Mouse (Mus musculus): Measurements from ENCODE around the gene Gatad2b. TPM values are rescaled to one million over a fixed set of nuclear protein-coding genes. Genes with fewer than 3 reads are reported as not detected.
"Not testable (repeated sequence)": the region's sequence is repeated elsewhere in the genome, so short reads cannot be mapped to it uniquely, and the experiment has no call there.

Gene Gatad2b
- 15.3 and 17.9 TPM in 2 replicates for polyA plus RNA-seq (2016; fragmentation: Nextera tagmentation; extraction: Ambion mirVana)

DNA sequence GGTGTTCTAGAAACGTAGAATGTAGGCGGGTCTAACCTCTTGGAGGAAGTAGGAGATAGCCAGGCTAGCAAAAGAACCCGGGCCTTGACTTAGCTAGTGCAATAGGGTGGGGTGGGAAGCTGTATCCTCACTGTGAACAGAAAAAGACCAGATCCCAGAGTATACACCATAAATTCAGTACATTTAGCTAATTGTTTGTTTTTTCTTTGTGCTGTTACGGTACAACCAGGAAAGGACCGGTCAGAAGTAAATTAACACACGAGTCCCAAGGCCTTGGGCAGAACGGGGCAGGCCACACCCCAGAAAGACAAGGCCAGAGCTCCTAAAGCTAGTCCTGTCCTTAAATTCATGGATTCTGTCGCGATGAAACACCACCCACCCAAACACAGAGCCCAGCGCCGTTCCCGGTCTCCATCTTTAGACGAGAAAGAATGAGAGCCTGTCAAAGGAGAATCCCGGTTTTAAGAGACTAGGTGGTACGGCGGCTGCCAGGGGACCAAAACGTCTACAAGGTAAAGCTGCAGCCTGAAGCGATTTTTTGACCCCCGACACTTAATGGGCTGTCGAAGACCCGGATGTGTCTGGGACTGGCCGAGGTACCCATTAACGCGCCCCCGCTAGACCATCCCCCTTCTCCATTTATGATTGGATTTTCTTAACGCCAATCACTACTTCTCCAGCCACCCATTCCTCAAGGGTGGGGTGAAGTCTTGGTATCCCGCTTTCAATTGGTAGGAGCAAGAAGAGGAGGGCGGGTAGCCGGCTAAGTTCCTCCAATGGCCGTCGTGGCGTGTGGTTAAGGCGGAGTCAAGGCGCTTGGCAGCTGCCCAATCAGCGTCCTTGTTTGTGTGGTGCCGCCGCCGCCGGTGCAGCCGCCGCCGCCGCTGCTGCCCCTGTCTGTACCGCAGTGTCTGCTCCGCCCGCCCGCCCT, at the start of gene Gatad2b:
TSS of gene Gatad2b (plus strand) at position 834 of the 931 bp plus-strand sequence.
- Histone ChIP-seq H3K27ac (peak within 1 kb of the TSS; percentile 99), H3K36me3 (peaks cover 21% of the 10 kb centered on the region), H3K27me3 (ENCODE audit: insufficient read depth, poor library complexity, severe bottlenecking) (no peaks in the 10 kb centered on the region), H3K4me3 (peak within 1 kb of the TSS; percentile 92), H3K9me3 (no peaks in the 10 kb centered on the region), H3K4me1 (replicated peaks) (peaks cover 17% of the 10 kb centered on the region)
- DNase-seq (ENCODE audit: low spot score), result peak; percentile 99
- under 1% methylated on average over 47 of the region's 47 CpGs for WGBS

DNA sequence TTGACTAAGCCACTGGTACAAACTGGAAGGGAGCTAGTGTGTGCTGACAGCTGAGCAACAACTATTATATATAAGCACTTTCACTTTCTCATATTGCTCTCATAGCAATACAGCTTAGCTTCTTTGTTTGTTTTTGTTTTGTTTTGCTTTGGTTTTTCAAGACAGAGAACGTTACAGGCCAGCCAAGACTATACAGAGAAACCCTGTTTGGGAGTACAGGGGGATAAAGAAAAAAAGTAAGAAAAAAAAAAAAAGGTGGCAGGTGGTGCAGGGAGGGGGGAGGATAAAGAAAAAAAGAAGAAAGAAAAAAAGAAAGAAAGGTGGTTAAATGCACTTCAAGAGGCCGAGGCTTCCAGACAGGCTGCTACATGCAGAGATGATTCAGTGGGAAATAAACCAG, 47.6 kb upstream of the Gatad2b start:
- H3K27ac ChIP-seq, result no peak overlapping the region
- 81% methylated on average over 2 of the region's 2 CpGs for WGBS
- H3K4me3 ChIP-seq, result no peak overlapping the region
- H3K27me3 ChIP-seq (ENCODE audit: insufficient read depth, poor library complexity, severe bottlenecking), result peaks cover 8% of the 10 kb centered on the region; the same call in 1 of the 2 replicates
- H3K36me3 ChIP-seq, result peaks cover 13% of the 10 kb centered on the region
- no peak for DNase-seq (ENCODE audit: low spot score)
- peaks cover 41% of the 10 kb centered on the region for H3K4me1 ChIP-seq (replicated peaks)
- H3K9me3 ChIP-seq, result no peaks in the 10 kb centered on the region

DNA sequence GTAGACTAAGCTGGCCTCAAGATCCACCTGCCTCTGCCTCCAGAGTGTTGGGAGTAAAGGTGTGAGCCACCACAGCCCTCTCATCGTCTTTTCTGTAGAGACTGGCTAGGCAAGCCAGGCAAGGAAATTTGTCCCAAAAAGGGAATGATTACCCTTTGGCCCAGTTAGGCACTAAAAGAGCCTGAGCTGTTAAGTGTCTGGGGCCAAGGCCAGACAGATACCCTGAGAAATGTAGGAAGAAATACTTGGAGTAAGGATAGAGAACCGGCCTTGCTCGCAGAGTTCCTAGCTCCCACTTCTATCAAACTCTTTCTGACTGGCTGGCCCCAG, 45.4 kb upstream of the Gatad2b start:
- Histone ChIP-seq H3K4me1 (replicated peaks) (peaks cover 34% of the 10 kb centered on the region), H3K27ac (peak overlapping the region; percentile 93), H3K9me3 (no peaks in the 10 kb centered on the region), H3K27me3 (ENCODE audit: insufficient read depth, poor library complexity, severe bottlenecking) (no peaks in the 10 kb centered on the region), H3K4me3 (peak overlapping the region; percentile 70), H3K36me3 (peaks cover 28% of the 10 kb centered on the region)
- WGBS, result under 1% methylated on average over 3 of the region's 3 CpGs
- no peak for DNase-seq (ENCODE audit: low spot score)

DNA sequence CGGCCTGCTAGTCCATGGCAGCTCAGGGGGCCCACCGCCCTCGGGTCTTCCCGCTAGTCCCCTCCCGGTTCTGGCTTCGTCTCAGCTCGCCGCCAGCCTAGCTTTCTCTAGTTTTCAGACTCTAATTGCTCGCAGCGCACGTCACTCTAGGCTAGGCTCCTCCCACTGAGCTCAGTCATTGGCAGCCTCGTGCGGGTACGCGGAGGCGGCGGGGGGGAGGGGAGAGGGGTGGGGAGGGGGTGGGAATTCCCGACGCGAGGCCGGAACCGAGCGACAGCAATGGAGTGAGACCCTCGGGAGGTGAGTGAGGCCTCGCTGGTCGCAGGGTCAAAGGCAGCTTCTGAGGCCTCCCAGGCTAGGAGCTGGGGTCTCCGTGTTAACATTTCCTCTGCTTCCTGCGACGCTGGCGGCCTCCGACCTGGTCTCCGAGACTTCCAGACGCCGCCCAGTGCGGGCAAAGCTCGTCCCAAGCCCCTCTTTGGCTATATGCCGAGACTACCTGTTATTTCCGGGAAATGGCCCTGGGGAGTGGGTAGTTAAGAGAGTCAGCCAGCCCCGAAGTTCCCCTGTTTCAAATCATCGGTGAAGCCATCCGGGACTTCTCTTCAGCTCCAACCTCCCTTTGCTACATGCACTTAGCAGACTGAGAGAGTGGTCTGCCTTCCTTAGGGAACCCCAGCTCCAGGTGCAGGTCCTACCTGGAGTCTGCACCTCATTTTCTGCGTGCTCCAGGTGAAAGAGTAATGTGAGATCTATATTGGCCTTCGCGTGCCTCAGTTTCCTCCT, 44.8 kb upstream of the Gatad2b start, which contains the start of gene Slc39a1:
TSS of gene Slc39a1 (plus strand) at position 213 of the 786 bp plus-strand sequence.
- peak within 1 kb of the TSS; percentile 93 for H3K27ac ChIP-seq
- no peaks in the 10 kb centered on the region for H3K9me3 ChIP-seq
- WGBS, result under 1% methylated on average over 44 of the region's 44 CpGs
- H3K27me3 ChIP-seq (ENCODE audit: insufficient read depth, poor library complexity, severe bottlenecking), result no peaks in the 10 kb centered on the region
- peak within 1 kb of the TSS; percentile 70 for H3K4me3 ChIP-seq
- H3K4me1 ChIP-seq (replicated peaks), result peaks cover 29% of the 10 kb centered on the region
- peaks cover 28% of the 10 kb centered on the region for H3K36me3 ChIP-seq
- DNase-seq (ENCODE audit: low spot score), result peak; percentile 97

DNA sequence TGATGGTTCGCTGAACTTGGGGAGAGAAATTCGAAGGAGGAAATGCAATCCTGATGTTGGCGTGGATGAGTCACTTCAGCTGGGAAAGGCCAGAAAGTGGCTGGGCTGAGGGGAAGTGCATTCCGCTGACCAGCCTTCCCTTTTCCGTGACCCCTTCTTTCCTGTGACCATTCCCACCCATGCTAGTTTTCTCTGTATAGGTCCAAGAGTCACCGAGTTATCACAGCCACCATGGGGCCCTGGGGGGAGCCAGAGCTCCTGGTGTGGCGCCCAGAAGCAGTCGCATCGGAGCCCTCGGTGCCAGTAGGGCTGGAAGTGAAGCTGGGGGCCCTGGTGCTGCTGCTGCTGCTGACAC, 44.3 kb upstream of the Gatad2b start:
- H3K27me3 ChIP-seq (ENCODE audit: insufficient read depth, poor library complexity, severe bottlenecking), result no peaks in the 10 kb centered on the region
- H3K27ac ChIP-seq, result peak overlapping the region; percentile 93
- H3K4me3 ChIP-seq, result peak overlapping the region; percentile 70
- DNase-seq (ENCODE audit: low spot score), result no peak
- peaks cover 28% of the 10 kb centered on the region for H3K36me3 ChIP-seq
- peaks cover 27% of the 10 kb centered on the region for H3K4me1 ChIP-seq (replicated peaks)
- H3K9me3 ChIP-seq, result no peaks in the 10 kb centered on the region
- 9% methylated on average over 10 of the region's 10 CpGs for WGBS

DNA sequence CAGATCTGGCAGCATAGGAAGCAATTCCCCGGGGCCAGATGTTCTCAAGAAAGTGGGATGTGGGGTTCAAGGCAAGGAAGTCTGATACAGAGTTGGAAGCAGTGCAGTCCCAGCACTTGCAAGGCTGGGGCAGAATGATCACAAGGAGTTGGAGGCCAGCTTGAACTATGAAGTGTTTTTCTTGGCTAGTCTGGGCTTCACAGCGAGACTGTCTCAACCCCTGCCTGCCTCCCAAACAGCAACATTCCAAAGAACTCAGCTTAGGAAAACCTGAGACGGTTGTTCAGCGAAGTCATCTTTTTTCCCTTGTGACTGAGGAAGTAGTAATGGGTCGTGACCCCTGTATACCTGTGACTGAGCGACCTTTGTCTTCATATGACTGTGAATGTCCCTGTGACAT, 42.2 kb upstream of the Gatad2b start:
- Histone ChIP-seq H3K4me1 (replicated peaks) (peaks cover 37% of the 10 kb centered on the region), H3K36me3 (peaks cover 28% of the 10 kb centered on the region), H3K27ac (no peak overlapping the region), H3K27me3 (ENCODE audit: insufficient read depth, poor library complexity, severe bottlenecking) (no peaks in the 10 kb centered on the region), H3K9me3 (no peaks in the 10 kb centered on the region), H3K4me3 (no peak overlapping the region)
- DNase-seq (ENCODE audit: low spot score), result no peak
- WGBS, result 89% methylated on average over 6 of the region's 6 CpGs

DNA sequence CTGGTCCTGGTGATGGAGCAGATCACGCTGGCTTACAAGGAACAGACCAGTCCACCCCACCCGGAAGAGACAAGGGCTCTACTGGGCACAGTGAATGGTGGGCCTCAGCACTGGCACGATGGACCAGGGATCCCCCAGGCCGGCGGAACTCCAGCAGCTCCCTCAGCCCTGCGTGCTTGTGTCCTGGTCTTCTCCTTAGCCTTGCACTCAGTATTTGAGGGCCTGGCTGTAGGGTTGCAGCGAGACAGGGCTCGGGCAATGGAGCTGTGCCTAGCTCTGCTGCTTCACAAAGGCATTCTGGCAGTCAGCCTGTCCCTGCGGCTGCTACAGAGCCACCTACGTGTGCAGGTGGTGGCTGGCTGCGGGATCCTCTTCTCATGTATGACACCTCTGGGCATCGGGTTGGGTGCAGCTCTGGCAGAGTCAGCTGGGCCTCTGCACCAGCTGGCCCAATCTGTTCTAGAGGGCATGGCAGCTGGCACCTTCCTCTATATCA, 41.2 kb upstream of the Gatad2b start:
- 88% methylated on average over 11 of the region's 12 CpGs for WGBS
- H3K4me1 ChIP-seq (replicated peaks), result peaks cover 46% of the 10 kb centered on the region
- H3K36me3 ChIP-seq, result peaks cover 29% of the 10 kb centered on the region
- not testable (repeated sequence) for DNase-seq (ENCODE audit: low spot score); H3K27me3 ChIP-seq (ENCODE audit: insufficient read depth, poor library complexity, severe bottlenecking); H3K4me3 ChIP-seq; H3K27ac ChIP-seq; H3K9me3 ChIP-seq

DNA sequence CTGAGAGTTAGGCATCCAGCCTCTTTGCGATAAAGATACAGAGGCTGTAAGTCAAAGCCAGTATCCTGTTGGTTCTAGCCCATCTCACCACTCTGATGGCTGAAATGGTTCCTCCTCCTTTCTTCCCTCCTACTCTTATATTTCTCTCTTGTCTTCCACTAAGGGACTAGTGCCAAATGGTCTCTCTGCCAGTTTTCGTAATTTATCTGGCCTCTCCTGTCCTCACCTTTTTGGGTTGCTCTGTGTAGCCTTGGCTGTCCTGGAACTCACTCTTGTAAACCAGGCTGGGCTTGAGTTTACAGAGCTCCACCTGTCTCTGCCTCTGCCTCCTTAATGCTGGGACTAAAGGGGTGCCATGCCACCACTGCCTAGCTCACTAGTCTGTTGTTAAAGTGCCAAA, 40.3 kb upstream of the Gatad2b start:
- Histone ChIP-seq H3K36me3 (peaks cover 38% of the 10 kb centered on the region), H3K4me1 (replicated peaks) (peaks cover 42% of the 10 kb centered on the region)
- not testable (repeated sequence) for H3K9me3 ChIP-seq; H3K27me3 ChIP-seq (ENCODE audit: insufficient read depth, poor library complexity, severe bottlenecking); H3K27ac ChIP-seq; H3K4me3 ChIP-seq; DNase-seq (ENCODE audit: low spot score)
- WGBS, result 87% methylated on average over 2 of the region's 2 CpGs

DNA sequence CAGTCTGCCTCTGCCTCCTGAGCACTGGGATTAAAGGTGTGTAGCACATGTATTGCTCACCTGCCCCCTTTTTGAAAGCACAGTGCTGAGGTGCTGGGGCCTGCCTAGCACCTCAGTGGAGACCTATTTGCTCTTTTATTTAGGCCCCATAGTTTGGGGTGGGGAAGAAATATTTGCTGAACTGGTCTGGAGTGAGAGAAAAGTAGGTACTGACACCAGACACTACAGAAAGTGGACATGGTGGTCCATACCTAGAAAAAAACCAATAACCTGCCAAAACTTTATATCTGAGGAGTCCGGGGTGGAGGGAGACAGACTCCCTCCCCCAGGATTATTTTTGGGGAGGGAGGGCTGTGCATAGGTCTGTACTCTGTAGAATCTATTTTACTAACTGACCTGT, 39.8 kb upstream of the Gatad2b start:
- H3K4me3 ChIP-seq; H3K27ac ChIP-seq; DNase-seq (ENCODE audit: low spot score); H3K27me3 ChIP-seq (ENCODE audit: insufficient read depth, poor library complexity, severe bottlenecking); H3K9me3 ChIP-seq: not testable (repeated sequence)
- WGBS, result 87% methylated on average over 1 of the region's 1 CpGs
- Histone ChIP-seq H3K36me3 (peaks cover 43% of the 10 kb centered on the region), H3K4me1 (replicated peaks) (peaks cover 40% of the 10 kb centered on the region)

DNA sequence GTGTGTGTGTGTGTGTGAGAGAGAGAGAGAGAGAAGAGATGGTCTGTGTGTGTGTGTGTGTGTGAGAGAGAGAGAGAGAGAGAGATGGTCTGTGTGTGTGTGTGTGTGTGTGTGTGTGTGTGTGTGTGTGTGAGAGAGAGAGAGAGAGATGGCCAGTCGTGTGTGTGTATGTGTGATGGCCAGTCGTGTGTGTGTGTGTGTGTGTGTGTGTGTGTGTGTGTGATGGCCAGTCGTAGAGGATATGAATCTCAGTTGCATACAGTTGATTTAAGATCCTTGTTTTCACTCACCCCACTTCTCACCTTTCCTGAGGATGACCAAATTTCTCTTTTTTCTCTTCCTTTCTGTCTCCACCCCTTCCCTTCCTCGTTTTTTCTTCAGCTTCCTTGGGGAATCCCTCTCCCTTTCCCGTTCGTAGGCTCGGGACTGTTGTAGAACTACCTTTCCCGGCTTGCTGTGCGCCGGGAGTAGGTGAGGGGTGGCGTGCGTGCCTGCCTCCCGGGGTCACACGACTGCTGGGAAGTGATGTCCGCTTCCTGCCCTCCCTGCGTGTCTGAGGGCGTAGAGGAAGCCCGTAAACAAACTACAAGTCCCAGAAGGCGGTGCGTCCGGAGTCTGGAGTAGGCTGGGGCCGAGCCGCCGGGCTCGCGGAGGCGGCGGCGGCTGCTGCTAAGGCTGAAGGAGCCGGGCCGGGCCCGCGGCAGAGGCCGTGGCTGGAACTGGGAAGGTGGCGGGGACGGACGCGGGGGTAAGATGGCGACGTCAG, 39.1 kb upstream of the Gatad2b start, which contains the start of gene Crtc2:
TSS of gene Crtc2 (plus strand) at position 511 of the 766 bp plus-strand sequence.
- Histone ChIP-seq H3K36me3 (peaks cover 50% of the 10 kb centered on the region), H3K27me3 (ENCODE audit: insufficient read depth, poor library complexity, severe bottlenecking) (no peaks in the 10 kb centered on the region), H3K27ac (peak within 1 kb of the TSS; percentile 93), H3K9me3 (no peaks in the 10 kb centered on the region), H3K4me1 (replicated peaks) (peaks cover 33% of the 10 kb centered on the region), H3K4me3 (peak within 1 kb of the TSS; percentile 92)
- 3% methylated on average over 40 of the region's 40 CpGs for WGBS
- DNase-seq (ENCODE audit: low spot score), result peak; percentile 95

DNA sequence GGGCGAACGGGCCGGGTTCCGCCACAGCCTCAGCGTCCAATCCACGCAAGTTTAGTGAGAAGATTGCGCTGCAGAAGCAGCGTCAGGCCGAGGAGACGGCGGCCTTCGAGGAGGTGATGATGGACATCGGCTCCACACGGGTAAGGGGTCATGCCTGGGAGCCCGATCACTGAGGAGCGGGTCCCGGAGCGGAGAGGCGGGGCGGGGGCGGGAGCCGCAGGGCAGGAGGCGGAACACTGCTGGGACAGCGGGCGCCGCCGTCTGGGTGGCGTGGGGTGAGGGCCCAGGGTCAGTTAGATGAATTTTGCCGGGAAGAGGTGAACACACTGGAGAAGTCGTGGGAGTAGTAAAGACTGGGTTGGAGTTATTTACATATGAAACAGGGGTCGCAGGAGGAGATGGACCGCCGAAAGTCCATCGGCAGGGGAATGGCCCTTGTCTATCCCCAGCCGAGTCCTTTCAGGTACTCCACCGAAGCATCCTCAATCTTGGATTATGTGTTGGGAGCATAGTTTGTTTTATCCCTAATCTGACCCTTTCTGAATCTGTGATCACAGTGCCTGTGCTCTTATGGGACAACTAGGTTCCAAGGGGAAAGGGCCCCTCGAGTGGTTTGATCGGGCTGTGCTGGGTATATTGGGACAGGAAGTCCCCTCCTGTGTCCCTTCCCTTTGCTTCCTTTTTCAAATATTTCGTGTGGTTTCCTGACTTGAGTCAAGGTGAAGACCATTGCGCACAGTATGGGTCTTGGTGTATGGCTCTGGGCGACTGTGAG, 38.4 kb upstream of the Gatad2b start:
- WGBS, result 1% methylated on average over 41 of the region's 41 CpGs
- Histone ChIP-seq H3K4me3 (peak overlapping the region; percentile 92), H3K36me3 (peaks cover 52% of the 10 kb centered on the region), H3K4me1 (replicated peaks) (peaks cover 27% of the 10 kb centered on the region), H3K9me3 (no peaks in the 10 kb centered on the region), H3K27me3 (ENCODE audit: insufficient read depth, poor library complexity, severe bottlenecking) (no peaks in the 10 kb centered on the region), H3K27ac (peak overlapping the region; percentile 93)
- no peak for DNase-seq (ENCODE audit: low spot score)

DNA sequence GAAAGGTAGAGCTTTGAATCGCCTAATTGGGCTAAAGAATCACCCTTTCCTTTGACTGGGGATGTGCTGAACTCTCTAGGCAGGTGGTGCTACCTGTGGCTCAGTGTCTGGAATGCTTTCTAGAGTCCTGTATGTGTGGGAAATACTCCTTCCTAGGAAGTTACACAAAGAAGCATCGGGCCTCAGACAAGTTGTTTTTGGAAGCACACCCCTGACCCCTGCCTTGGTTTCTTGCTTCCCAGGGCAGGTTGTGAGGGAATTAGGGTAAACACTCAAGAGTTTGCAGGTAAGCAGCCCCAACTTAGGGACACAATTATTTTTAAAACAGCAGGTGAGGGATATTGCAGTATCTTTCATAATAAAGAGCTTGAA, 37.8 kb upstream of the Gatad2b start:
- peaks cover 27% of the 10 kb centered on the region for H3K4me1 ChIP-seq (replicated peaks)
- H3K4me3 ChIP-seq, result peak overlapping the region; percentile 92
- no peak for DNase-seq (ENCODE audit: low spot score)
- no peaks in the 10 kb centered on the region for H3K9me3 ChIP-seq
- peaks cover 52% of the 10 kb centered on the region for H3K36me3 ChIP-seq
- 21% methylated on average over 2 of the region's 2 CpGs for WGBS
- peak overlapping the region; percentile 93 for H3K27ac ChIP-seq
- no peaks in the 10 kb centered on the region for H3K27me3 ChIP-seq (ENCODE audit: insufficient read depth, poor library complexity, severe bottlenecking)
